Mouse (Mus musculus): Measurements from ENCODE around the gene Man1a2. TPM values are rescaled to one million over a fixed set of nuclear protein-coding genes. Genes with fewer than 3 reads are reported as not detected.

Man1a2 gene
- total and polyA plus RNA-seq, 2 experiments from 2014 or later = 17.7 to 35.0 TPM

- H3K9ac ChIP-seq (replicated peaks; ENCODE audit: low read depth, low read length) = no peak overlapping the region
- H3K4me2 ChIP-seq (ENCODE audit: low read depth, low read length) = no peak overlapping the region
- no peak overlapping the region for H3K4me3 ChIP-seq (ENCODE audit: low read depth, low read length)
- no peaks in the 10 kb centered on the region for H3K9me3 ChIP-seq (replicated peaks; ENCODE audit: control insufficient read depth, low read length)
- WGBS = 66% methylated on average over 8 of the region's 8 CpGs
- no peaks in the 10 kb centered on the region for H3K27me3 ChIP-seq (ENCODE audit: control insufficient read depth, insufficient read depth, low read length)
- H3K27ac ChIP-seq (ENCODE audit: low read depth) = no peak overlapping the region
- DNase-seq (ENCODE audit: low spot score) (no peak), ATAC-seq (ENCODE audit: insufficient read depth, low read depth) (no peak)
- TF ChIP-seq CTCF (IDR thresholded peaks at IDR 0.05; ENCODE audit: low read depth) (no peak), EP300 (IDR thresholded peaks at IDR 0.05; ENCODE audit: low read depth) (no peak)
- no peaks in the 10 kb centered on the region for H3K4me1 ChIP-seq (ENCODE audit: control insufficient read depth, insufficient read depth)
- H3K36me3 ChIP-seq (replicated peaks; ENCODE audit: control insufficient read depth, insufficient read depth, low read length) = no peaks in the 10 kb centered on the region
These were observed 170.1 kb downstream of the Man1a2 start for GRCm38 (mm10) chr3:100515093-100515753.

Other genes with a start within 250 kb of the Man1a2 start
- 6.5 and 8.9 TPM in 2 replicates for gene Tent5c, start 196.2 kb downstream of the Man1a2 start, total RNA-seq (2014; rRNA removed; ENCODE audit: low replicate concordance)
- gene Tent5c, start 196.2 kb downstream of the Man1a2 start, polyA plus RNA-seq (2015; fragmentation: Nextera tagmentation; extraction: Ambion mirVana) = 2.3 and 4.2 TPM in 2 replicates
- 0.27 and 1.2 TPM in 2 replicates for gene Vtcn1, start 140.0 kb upstream of the Man1a2 start, total RNA-seq (2014; rRNA removed; ENCODE audit: low replicate concordance)
- gene Vtcn1, start 140.0 kb upstream of the Man1a2 start, polyA plus RNA-seq (2015; fragmentation: Nextera tagmentation; extraction: Ambion mirVana) = 0.30 and 0.36 TPM in 2 replicates
- 6.8 and 8.2 TPM in 2 replicates for gene Trim45, start 236.7 kb upstream of the Man1a2 start, total RNA-seq (2014; rRNA removed; ENCODE audit: low replicate concordance)
- 2.3 and 2.4 TPM in 2 replicates for gene Trim45, start 236.7 kb upstream of the Man1a2 start, polyA plus RNA-seq (2015; fragmentation: Nextera tagmentation; extraction: Ambion mirVana)

Data from heart, postnatal 0 days (tissue).